Mouse (Mus musculus): ENCODE data around the gene H2-K1. TPM values are rescaled to one million over a fixed set of nuclear protein-coding genes. Genes with fewer than 3 reads are reported as not detected.
"Not testable (repeated sequence)": the region's sequence is repeated elsewhere in the genome, so short reads cannot be mapped to it uniquely, and the experiment has no call there.

The H2-K1 gene
- polyA plus RNA-seq, 1 experiment from 2014 or later = 8.4 TPM

GRCm38 (mm10) chr17:33957493-33957892, 42.7 kb downstream of the H2-K1 start:
- no peaks in the 10 kb centered on the region for H3K27me3 ChIP-seq (replicated peaks; ENCODE audit: low read depth, poor library complexity, severe bottlenecking)
- no peak overlapping the region for H3K27ac ChIP-seq (replicated peaks)
- H3K36me3 ChIP-seq (replicated peaks) = peaks cover 71% of the 10 kb centered on the region
- DNase-seq (ENCODE audit: low spot score) = no peak
- peaks cover 29% of the 10 kb centered on the region for H3K4me1 ChIP-seq
- H3K4me3 ChIP-seq = no peak overlapping the region; the same call in 1 of the 2 replicates
- WGBS = 82% methylated on average over 6 of the region's 6 CpGs
- H3K9me3 ChIP-seq = no peaks in the 10 kb centered on the region

DNA sequence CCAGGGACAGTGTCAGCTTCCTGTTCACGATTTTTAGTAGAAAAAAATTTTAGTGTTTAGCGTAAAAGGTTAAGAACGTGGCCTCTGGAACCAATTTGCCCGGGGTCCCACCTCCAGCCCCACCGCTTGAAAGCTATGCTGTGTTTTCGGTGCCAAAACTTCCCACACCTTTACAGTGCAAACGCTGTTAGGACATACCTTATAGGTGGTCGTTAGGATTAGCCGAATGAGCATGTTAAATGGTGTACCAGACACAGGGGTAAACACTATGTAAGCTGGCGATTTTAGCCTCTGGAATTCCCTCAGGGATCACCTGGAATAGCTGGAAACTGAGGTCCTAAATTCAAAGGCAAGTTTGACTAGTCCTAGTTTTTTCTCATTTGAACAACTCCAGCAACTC, 43.8 kb downstream of the H2-K1 start:
- peak overlapping the region; percentile 95 for H3K27ac ChIP-seq (replicated peaks)
- no peaks in the 10 kb centered on the region for H3K27me3 ChIP-seq (replicated peaks; ENCODE audit: low read depth, poor library complexity, severe bottlenecking)
- H3K4me3 ChIP-seq = peak overlapping the region; percentile 85
- H3K4me1 ChIP-seq = peaks cover 41% of the 10 kb centered on the region
- no peaks in the 10 kb centered on the region for H3K9me3 ChIP-seq
- DNase-seq (ENCODE audit: low spot score) = no peak
- WGBS = 7% methylated on average over 10 of the region's 10 CpGs
- H3K36me3 ChIP-seq (replicated peaks) = peaks cover 70% of the 10 kb centered on the region

GRCm38 (mm10) chr17:33955555-33956214, 44.5 kb downstream of the H2-K1 start, which contains the start of the genes Vps52 and Rps18:
Gene Vps52, plus strand, starts transcription at chr17:33955812.
Gene Rps18, minus strand, starts transcription at chr17:33956001.
- peak within 1 kb of the TSS; percentile 95 for H3K27ac ChIP-seq (replicated peaks)
- peak within 1 kb of the TSS; percentile 85 for H3K4me3 ChIP-seq
- H3K36me3 ChIP-seq (replicated peaks) = peaks cover 65% of the 10 kb centered on the region
- peak; percentile 96 for DNase-seq (ENCODE audit: low spot score)
- WGBS = under 1% methylated on average over 50 of the region's 50 CpGs
- H3K27me3 ChIP-seq (replicated peaks; ENCODE audit: low read depth, poor library complexity, severe bottlenecking) = no peaks in the 10 kb centered on the region
- H3K4me1 ChIP-seq = peaks cover 48% of the 10 kb centered on the region
- H3K9me3 ChIP-seq = no peaks in the 10 kb centered on the region

- peaks cover 55% of the 10 kb centered on the region for H3K4me1 ChIP-seq
- H3K27me3 ChIP-seq (replicated peaks; ENCODE audit: low read depth, poor library complexity, severe bottlenecking) = no peaks in the 10 kb centered on the region
- H3K27ac ChIP-seq (replicated peaks) = peak overlapping the region; percentile 95
- WGBS = under 1% methylated on average over 33 of the region's 33 CpGs
- peaks cover 65% of the 10 kb centered on the region for H3K36me3 ChIP-seq (replicated peaks)
- no peaks in the 10 kb centered on the region for H3K9me3 ChIP-seq
- peak overlapping the region; percentile 85 for H3K4me3 ChIP-seq
- peak; percentile 12 for DNase-seq (ENCODE audit: low spot score)
Measured at GRCm38 (mm10) chr17:33954646-33955554, 45.2 kb downstream of the H2-K1 start.

- Histone ChIP-seq H3K27me3 (replicated peaks; ENCODE audit: low read depth, poor library complexity, severe bottlenecking) (no peaks in the 10 kb centered on the region), H3K4me3 (peak overlapping the region; percentile 85), H3K27ac (replicated peaks) (peak overlapping the region; percentile 95), H3K9me3 (no peaks in the 10 kb centered on the region), H3K36me3 (replicated peaks) (peaks cover 65% of the 10 kb centered on the region), H3K4me1 (peaks cover 58% of the 10 kb centered on the region)
- 36% methylated on average over 5 of the region's 5 CpGs for WGBS
- DNase-seq (ENCODE audit: low spot score) = no peak
Measured at GRCm38 (mm10) chr17:33953961-33954565, 46.1 kb downstream of the H2-K1 start.

DNA sequence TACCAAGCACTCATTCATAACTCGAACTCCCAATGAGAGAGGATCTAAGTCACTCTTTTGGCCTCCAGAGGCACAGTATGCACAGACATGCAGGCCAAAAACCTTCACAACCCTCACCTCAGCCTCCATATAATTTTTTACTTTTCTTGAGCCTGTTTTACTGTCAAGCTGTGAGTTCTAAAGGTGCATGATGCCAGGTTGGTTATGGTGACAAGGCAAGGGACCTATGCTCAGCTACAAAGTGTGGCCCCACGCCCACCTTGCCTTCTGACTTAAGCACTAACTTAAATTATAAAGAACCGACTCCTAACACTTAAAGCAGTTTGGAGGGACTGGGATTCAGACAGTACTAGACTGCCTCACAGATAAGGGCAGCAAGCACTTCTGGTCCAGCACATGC, 46.8 kb downstream of the H2-K1 start:
- no peak overlapping the region; the same call in 1 of the 2 replicates for H3K27ac ChIP-seq (replicated peaks)

GRCm38 (mm10) chr17:33952879-33953278, 47.3 kb downstream of the H2-K1 start:
- no peaks in the 10 kb centered on the region for H3K27me3 ChIP-seq (replicated peaks; ENCODE audit: low read depth, poor library complexity, severe bottlenecking)
- 88% methylated on average over 4 of the region's 4 CpGs for WGBS
- H3K36me3 ChIP-seq (replicated peaks) = peaks cover 65% of the 10 kb centered on the region
- peaks cover 58% of the 10 kb centered on the region for H3K4me1 ChIP-seq
- H3K9me3 ChIP-seq = no peaks in the 10 kb centered on the region
- no peak for DNase-seq (ENCODE audit: low spot score)
- H3K4me3 ChIP-seq = peak overlapping the region; percentile 85
- H3K27ac ChIP-seq (replicated peaks) = no peak overlapping the region

More for the DNA sequence above, 46.8 kb downstream of the H2-K1 start:
- H3K27me3 ChIP-seq (replicated peaks; ENCODE audit: low read depth, poor library complexity, severe bottlenecking) = no peaks in the 10 kb centered on the region
- no peaks in the 10 kb centered on the region for H3K9me3 ChIP-seq
- H3K4me3 ChIP-seq = peak overlapping the region; percentile 85
- DNase-seq (ENCODE audit: low spot score) = no peak
- 86% methylated on average over 3 of the region's 3 CpGs for WGBS
- peaks cover 65% of the 10 kb centered on the region for H3K36me3 ChIP-seq (replicated peaks)
- peaks cover 58% of the 10 kb centered on the region for H3K4me1 ChIP-seq

- peaks cover 58% of the 10 kb centered on the region for H3K4me1 ChIP-seq
- not testable (repeated sequence) for H3K27me3 ChIP-seq (replicated peaks; ENCODE audit: low read depth, poor library complexity, severe bottlenecking); H3K27ac ChIP-seq (replicated peaks); H3K9me3 ChIP-seq; DNase-seq (ENCODE audit: low spot score)
- peak overlapping the region; percentile 85 for H3K4me3 ChIP-seq
- WGBS = 82% methylated on average over 13 of the region's 13 CpGs
- H3K36me3 ChIP-seq (replicated peaks) = peaks cover 71% of the 10 kb centered on the region
Measured at GRCm38 (mm10) chr17:33952015-33952414, 48.1 kb downstream of the H2-K1 start.

DNA sequence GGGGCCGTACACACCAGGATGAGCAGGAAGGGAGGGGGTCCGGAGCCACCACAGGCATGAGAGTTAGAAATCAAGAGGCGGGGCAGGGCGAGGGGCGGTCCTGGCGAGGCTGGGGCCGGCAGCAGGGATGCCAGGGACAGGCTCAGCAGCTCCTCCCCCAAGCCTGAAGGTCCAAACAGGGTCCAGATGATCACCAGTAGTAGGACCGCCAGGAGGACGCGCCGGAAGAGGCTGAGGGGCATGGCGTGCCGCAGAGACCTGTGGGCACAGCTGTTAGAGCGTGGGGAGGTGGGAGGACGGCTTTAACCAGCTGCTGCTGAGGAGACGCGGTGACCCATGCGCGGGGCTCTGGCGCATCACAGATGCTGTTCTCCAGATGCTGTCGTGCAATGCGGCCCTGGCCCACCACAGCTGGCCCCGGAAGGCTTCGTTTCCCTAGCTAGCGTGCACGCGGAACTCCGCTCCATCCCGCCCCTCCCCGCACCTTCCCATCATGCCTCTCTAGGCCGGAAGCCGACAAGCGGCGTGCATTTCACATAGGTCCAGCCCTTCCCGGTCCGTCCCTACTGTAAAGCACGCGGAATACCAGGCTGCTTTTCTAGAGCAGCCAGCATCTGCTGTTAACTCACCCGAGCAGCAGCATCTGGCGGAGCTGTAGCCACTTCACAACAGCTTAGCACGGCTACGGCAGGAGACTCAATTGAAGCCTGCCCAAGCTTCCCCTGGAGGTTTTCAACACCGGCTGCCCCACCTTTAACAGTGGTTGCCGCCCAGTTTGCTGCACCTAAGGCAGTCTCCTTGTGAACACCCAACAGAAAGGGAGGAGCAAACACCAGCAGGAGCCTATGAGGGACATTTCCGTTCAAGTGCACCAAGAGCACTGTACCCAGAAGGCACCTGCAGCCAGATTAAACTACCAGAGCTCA, 48.9 kb downstream of the H2-K1 start, which contains the start of gene B3galt4:
TSS of gene B3galt4 (minus strand) at position 468 of the 926 bp plus-strand sequence.
- Histone ChIP-seq H3K9me3 (no peaks in the 10 kb centered on the region), H3K27me3 (replicated peaks; ENCODE audit: low read depth, poor library complexity, severe bottlenecking) (no peaks in the 10 kb centered on the region), H3K27ac (replicated peaks) (peak within 1 kb of the TSS; percentile 86), H3K4me1 (peaks cover 52% of the 10 kb centered on the region), H3K36me3 (replicated peaks) (peaks cover 78% of the 10 kb centered on the region), H3K4me3 (peak within 1 kb of the TSS; percentile 85)
- peak; percentile 90 for DNase-seq (ENCODE audit: low spot score)
- under 1% methylated on average over 45 of the region's 45 CpGs for WGBS

DNA sequence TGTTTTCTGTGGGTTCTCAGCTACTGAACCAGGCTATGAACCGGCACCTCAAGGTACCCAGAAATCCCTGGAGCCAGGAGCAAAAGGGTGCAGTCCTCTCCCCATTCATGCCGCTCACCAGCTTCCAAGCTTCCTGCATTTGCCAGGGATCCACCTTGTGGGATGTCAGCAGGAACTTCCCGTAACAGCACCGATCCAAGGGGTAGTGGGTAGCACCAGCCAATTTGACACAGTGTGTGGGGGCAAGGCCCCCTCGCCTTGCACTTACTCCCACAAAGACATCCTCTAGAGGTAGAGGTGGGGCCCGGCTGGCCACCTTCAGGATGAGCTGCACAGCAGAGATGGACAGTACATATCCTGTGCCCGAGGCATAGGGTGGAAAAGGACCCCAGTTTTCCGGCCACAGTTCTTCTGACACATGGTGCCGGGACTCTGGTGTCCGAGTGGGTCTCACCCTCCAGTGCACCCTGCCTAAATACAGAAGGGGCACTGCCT, 50.0 kb downstream of the H2-K1 start:
- Histone ChIP-seq H3K4me3 (peak overlapping the region; percentile 85), H3K4me1 (peaks cover 51% of the 10 kb centered on the region), H3K27ac (replicated peaks) (peak overlapping the region; percentile 86), H3K27me3 (replicated peaks; ENCODE audit: low read depth, poor library complexity, severe bottlenecking) (no peaks in the 10 kb centered on the region), H3K9me3 (no peaks in the 10 kb centered on the region), H3K36me3 (replicated peaks) (peaks cover 89% of the 10 kb centered on the region)
- no peak for DNase-seq (ENCODE audit: low spot score)
- 71% methylated on average over 10 of the region's 10 CpGs for WGBS

DNA sequence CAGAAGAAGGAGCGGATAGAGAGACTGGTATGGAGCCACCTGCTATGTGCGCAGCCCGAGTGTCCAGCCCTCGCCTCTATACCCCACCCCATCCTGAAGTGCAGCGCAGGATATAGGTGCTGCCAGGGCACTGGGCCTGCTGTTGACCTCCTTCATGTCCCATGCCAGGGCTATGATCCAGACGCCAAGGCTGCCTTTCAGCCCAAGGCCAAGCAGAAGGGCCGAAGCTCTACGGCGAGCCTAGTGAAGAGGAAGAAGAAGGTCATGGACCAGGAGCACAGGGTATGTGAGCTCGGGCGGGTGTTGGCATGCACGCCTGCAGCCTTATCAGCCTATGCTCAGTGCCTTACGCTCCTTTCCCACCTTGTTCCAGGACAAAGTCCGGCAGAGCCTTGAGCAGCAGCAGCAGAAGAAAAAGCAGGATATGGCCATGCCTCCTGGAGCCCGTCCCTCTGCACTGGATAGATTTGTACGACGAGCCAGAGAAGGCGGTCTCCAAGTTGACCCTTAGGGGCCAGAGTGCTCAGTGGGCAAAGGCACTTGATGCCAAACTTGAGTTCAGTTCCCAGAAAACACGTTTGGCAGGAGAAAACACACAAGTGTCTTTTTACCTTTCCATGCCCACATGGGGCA, 51.1 kb downstream of the H2-K1 start:
- Histone ChIP-seq H3K9me3 (no peaks in the 10 kb centered on the region), H3K27ac (replicated peaks) (no peak overlapping the region), H3K36me3 (replicated peaks) (peaks cover 93% of the 10 kb centered on the region), H3K4me3 (peak overlapping the region; percentile 25; the same call in 1 of the 2 replicates), H3K4me1 (peaks cover 44% of the 10 kb centered on the region), H3K27me3 (replicated peaks; ENCODE audit: low read depth, poor library complexity, severe bottlenecking) (no peaks in the 10 kb centered on the region)
- WGBS = 93% methylated on average over 19 of the region's 19 CpGs
- DNase-seq (ENCODE audit: low spot score) = peak; percentile 7

Measured in embryonic facial prominence, embryonic 10.5 days (tissue).